Mouse (Mus musculus) right cerebral cortex, adult 2 months (tissue): Measurements from ENCODE around the gene Ptgr1.

Experiments
- DNase-seq, 2 experiments: peaks; one replicate each; pipeline ENCODE4 v3.0.0; 2021 to 2022; ENCODE audit warnings: low spot score in 2 of 2

Gene Ptgr1

GRCm38 (mm10) chr4:58986540-58987190 lies at the start of gene Ptgr1:
Gene Ptgr1 (minus strand): TSS chr4:58987119.
- peak; percentile 80 to 84 for DNase-seq

DNA sequence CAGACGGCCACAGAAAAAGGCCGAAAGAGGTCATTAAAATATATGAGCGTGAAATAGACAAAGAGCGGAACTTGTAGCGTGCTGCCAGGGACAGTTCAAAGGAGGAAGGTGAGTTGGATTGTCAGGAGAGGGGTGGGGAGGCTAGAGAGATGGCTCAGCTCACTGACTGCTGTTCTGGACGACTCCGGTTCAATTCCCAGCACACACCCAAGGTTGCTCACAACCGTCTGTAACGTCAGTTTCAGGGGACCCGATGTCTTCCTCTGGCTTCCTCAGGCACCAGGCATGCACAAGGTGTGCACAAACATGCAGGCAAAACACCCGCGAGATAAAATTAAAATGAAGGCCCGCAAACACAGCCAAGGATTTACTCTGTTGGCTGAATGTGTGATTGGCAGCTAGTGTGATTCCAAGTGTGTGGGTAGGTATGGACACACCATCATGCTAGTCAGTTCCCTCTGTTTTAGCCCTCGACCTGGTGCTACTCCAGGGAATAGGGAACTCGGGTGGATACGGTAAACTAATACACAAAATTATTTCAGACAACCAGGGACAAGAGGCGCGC lies 48.9 kb upstream of the Ptgr1 start:
- DNase-seq: no peak

DNA sequence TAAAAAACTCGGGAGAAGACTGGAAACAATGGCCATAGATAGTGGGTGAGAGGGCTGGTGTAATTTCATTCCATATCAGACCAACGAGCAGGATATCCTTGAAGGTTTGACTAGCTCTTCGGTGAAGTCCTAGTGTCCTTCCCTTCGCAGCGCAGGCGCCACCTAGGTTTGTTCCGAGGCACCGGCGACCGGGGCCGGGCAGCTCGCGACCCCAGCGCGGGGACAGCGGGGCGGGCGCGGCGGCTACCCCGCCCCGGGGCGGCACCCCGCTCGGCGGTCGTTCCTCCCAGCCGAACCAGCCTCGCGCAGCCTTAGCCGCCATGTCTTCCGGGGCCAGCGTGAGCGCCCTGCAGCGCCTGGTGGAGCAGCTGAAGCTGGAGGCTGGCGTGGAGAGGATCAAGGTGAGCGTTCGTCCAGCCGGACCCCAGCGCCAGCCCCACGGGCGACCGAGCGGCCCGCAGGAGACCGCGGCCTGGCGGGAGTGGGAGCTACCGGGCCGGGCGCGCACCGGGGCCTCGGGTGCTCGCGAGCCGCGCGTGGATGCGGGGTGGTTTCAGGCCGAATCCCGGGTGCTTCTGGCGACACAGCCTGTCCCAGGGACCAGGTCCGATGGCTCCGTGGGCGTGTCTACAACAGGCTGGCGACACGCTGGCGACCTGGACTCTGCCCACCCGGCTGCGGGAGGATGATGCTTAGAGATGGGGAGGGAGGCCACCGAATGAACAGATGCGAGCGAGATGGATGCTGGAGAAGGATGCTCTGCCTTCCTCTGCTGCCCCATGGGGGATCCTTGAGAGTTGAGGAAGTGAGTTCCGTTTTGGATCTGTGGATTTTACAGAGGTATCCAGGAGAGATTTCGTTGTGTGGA lies 48.2 kb upstream of the Ptgr1 start, which contains the start of gene Gng10:
Gene Gng10, plus strand, starts transcription at position 171 of the 868 bp plus-strand sequence.
- peak; percentile 56 to 72 for DNase-seq

GRCm38 (mm10) chr4:59034325-59034917 lies 47.5 kb upstream of the Ptgr1 start:
- DNase-seq: no peak

- no peak for DNase-seq
These were observed 30.0 kb upstream of the Ptgr1 start for GRCm38 (mm10) chr4:59016922-59017321.

- DNase-seq: no peak
These were observed 28.3 kb upstream of the Ptgr1 start for GRCm38 (mm10) chr4:59015181-59015580.

GRCm38 (mm10) chr4:59011446-59011845 lies 24.5 kb upstream of the Ptgr1 start:
- DNase-seq: no peak

DNA sequence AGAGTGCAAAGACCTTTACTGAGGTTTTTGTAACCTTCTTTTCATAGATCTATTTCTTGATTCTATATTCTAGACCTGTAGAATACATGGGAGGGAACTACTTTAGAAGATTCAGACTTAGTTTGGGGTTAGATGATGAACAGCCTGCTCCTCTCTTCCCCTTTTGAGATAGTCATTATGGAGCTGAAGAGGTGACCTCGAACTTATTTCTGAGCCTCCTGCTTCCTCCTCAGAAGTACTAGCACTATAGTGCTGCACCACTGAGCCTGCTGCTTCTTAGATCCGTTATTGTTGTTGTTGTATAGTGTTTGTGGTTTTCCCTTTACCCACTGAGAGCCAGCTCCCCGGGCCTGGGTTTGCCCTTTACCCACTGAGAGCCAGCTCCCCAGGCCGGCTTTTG lies 22.8 kb upstream of the Ptgr1 start:
- DNase-seq: no peak

GRCm38 (mm10) chr4:59009186-59009585 lies 22.3 kb upstream of the Ptgr1 start:
- DNase-seq: no peak

- no peak for DNase-seq
These were observed 21.1 kb upstream of the Ptgr1 start for GRCm38 (mm10) chr4:59007974-59008373.

- DNase-seq: no peak
These were observed 20.1 kb upstream of the Ptgr1 start for GRCm38 (mm10) chr4:59007016-59007415.

DNA sequence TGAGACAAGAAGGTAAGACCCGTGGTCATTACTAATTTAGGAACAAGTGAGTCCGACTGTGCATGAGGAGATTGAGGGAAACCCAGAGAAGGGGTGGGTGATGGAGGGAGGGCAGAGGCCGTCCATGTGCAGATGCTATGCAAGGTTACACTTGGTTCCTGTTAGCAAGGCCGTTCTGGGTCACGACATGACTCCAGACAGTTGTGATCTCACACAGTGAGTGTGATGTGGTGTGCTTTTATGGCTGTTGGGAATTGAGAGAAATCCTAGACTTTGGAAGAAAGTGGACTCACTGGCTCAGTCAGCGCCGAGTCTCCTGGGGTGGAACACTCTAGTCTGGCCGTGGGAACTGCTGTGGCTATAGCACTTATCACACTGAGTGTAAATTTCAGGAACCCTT lies 19.3 kb upstream of the Ptgr1 start:
- no peak for DNase-seq

DNA sequence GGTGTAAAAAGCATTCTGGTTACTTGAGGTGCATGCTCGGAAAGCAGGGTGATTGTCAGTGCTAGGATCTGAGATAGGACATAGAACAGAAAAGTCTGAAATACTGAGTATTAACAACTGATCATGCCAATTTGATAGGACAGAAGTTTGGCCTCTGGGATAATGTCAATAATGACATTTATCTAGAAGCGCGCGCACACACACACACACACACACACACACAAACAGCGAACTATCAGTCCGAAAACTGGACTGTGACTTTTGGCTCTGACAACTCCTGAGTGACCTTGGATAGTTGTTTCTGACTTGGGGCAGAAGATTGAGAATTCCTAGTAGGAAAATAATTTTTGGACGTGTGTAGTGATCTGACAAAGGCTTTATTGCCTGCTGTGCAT lies 16.9 kb upstream of the Ptgr1 start:
- DNase-seq: no peak

GRCm38 (mm10) chr4:59002948-59003805 lies 16.3 kb upstream of the Ptgr1 start, which contains the start of gene Gm20503:
Gene Gm20503 (plus strand): TSS chr4:59003210.
- peak; percentile 87 to 91 for DNase-seq

DNA sequence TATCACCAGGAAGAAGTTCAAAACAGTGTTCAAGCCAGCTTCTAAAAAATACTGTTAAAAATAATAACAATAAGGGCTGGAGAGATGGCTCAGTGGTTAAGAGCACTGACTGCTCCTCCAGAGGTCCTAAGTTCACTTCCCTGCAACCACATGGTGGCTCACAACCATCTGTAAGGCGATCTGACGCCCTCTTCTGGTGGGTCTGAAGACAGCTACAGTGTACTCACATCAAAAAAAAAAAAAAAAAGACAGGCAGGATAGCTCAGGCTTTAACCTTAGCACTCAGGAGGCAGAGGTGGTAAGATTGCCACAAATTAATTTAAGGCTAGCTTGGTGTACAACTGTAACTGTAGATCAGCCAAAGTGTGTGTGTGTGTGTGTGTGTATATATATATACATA lies 13.7 kb upstream of the Ptgr1 start:
- no peak for DNase-seq

DNA sequence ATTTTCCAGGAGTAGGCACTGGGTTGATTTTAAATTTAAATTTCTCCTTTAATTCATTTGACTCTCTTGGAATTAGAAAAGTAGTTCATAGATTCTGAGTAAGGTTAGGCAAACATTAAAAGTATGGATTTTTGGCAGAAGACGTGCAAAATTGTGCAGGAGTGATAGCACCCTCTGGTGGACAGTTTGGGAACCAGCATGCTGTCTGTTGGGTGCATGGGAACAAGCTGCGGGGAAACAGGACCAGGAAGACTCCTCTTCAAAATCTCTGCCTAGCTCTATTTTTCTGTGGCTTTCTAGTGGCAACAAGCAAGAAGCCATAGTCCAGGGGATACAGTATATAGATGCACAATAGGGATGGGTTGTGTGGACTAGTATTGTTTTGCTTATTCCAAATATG lies 12.8 kb upstream of the Ptgr1 start:
- peak; percentile 83 to 87 for DNase-seq

- no peak for DNase-seq
These were observed 11.8 kb upstream of the Ptgr1 start for GRCm38 (mm10) chr4:58998688-58999087.

DNA sequence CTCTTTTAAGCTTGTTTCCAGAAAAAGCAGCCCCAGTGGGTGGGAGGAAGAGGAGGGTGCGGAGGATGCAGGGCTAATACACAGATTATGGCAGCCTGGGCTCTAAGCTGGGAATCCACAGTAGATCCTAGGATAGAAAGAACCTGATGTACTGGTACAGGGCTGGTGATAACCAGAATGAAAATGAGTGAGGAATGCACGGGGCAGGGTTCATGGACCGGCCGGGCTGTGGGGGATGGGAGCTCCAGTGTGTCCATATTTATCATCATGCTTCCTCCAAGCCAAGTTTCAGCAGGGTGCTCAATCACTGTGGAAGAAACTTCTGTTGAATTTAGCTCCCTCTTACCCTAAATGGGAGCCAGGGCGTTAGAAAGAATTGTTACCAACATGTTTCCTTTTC lies 10.2 kb upstream of the Ptgr1 start:
- DNase-seq: no peak

- no peak for DNase-seq
These were observed 8.4 kb upstream of the Ptgr1 start for GRCm38 (mm10) chr4:58995251-58995693.

GRCm38 (mm10) chr4:58994762-58995161 lies 7.8 kb upstream of the Ptgr1 start, which contains the start of gene Dnajc25:
Gene Dnajc25 (plus strand): TSS chr4:58995062.
- DNase-seq: no peak

- DNase-seq: no peak
These were observed 5.3 kb upstream of the Ptgr1 start for GRCm38 (mm10) chr4:58992195-58992594.
